Mouse (Mus musculus) embryonic fibroblast, embryonic 13.5 days (primary cell): ENCODE data around the gene Cdhr1.

Source experiments
- CTCF ChIP-seq: IDR thresholded peaks from 2 replicates; pipeline ENCODE4 v1.5.1; 2011; ENCODE audit warnings: mild to moderate bottlenecking, control low read depth, low read length, moderate library complexity, borderline replicate concordance; ENCODE audit not compliant: insufficient read depth
- POLR2A ChIP-seq: IDR thresholded peaks from 2 replicates; pipeline ENCODE4 v1.6.1; 2011; ENCODE audit warnings: low read depth, mild to moderate bottlenecking, control low read depth, low read length, moderate library complexity

DNA sequence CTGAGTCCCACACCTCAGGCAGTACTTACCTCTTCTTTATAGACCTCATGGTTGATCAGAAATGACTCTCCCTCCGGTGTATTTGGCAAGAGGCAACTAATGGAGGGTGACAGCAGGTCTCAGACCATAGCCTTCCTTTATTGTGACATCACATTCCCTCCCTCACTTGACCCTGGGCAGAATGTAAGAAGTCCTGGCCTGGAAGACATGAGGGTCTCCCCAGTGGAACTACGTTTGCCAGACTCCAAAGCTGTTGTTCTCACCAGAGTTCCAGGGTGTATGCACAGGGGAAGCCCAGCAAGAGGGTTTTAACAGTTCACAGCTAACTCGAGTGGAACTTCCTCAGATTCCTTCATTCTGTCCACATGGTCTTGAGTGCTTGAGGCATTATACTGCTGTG lies 15.8 kb upstream of the Cdhr1 start, which contains the start of gene 2610528A11Rik:
- TF ChIP-seq CTCF (no peak), POLR2A (no peak)
